ENCODE assay signal across 8 mouse cellular contexts in the genomic region with DNA sequence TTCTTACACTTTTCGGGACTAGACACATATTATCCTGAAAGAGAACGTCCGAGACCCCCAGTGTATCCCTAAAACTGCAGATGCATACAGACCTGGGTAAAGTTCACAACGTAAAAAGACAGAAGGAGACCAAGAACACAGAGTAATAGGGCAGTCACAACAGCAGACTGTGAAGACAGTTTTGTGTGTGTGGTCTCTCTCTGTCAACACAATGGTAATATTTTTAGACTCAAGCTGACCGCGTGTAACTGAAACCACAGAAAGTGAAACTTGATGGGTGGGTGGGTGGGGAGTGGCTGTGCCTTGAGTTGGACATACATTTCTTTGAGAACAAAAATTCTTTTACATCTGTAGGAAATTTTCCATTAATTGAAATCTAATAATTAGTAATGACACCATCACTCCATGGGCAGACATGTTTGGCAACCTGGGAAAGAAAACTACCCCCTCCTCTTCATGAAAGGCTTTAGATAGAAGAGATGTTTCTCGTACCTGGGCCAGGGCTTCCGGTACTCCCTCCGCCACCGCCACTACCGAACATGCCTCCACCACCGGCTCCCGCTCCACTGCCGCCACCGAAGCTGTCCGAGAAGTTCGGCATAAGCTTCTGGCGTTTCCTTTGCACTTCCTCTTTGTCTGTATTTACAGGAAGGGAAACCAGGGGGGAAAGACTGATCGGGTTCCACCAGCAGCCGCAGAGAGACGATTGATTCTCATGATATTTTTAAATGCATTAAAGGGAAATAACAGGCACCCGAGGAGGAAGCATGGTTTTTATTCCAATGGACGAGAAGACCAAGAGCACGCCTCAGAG.
DNase-seq lines count a peak whose midpoint lies in the region; ATAC-seq and TF ChIP-seq lines count a peak whose summit lies in the region.

No protein-coding gene starts in this region.

- no peaks in the 10 kb centered on the region for H3K9me3 ChIP-seq in G1E (replicated peaks)
- H3K9me3 ChIP-seq in liver, embryonic 16.5 days (replicated peaks; ENCODE audit: control insufficient read depth, low read length): no peaks in the 10 kb centered on the region
- no peaks in the 10 kb centered on the region for H3K9me3 ChIP-seq in forebrain, embryonic 11.5 days (ENCODE audit: control insufficient read depth, low read length)
- H3K9me3 ChIP-seq in hindbrain, embryonic 16.5 days (ENCODE audit: control insufficient read depth, low read length): no peaks in the 10 kb centered on the region

- no peaks in the 10 kb centered on the region; the same call in 1 of the 2 replicates for H3K27me3 ChIP-seq in G1E (ENCODE audit: insufficient read depth, low read length)
- H3K27me3 ChIP-seq in liver, embryonic 16.5 days (ENCODE audit: control insufficient read depth, insufficient read depth, low read depth, low read length): no peaks in the 10 kb centered on the region
- no peaks in the 10 kb centered on the region for H3K27me3 ChIP-seq in forebrain, embryonic 11.5 days (ENCODE audit: control insufficient read depth, insufficient read depth, low read length)
- H3K27me3 ChIP-seq in hindbrain, embryonic 16.5 days (replicated peaks; ENCODE audit: control insufficient read depth, insufficient read depth, low read length): no peaks in the 10 kb centered on the region

- H3K4me1 ChIP-seq in G1E (ENCODE audit: insufficient read depth, low read depth, low read length): peaks cover 32% of the 10 kb centered on the region
- peaks cover 12% of the 10 kb centered on the region for H3K4me1 ChIP-seq in liver, embryonic 16.5 days (ENCODE audit: control insufficient read depth, low read depth, low read length)
- H3K4me1 ChIP-seq in forebrain, embryonic 11.5 days (replicated peaks; ENCODE audit: control insufficient read depth, insufficient read depth, low read length): no peaks in the 10 kb centered on the region
- H3K4me1 ChIP-seq in hindbrain, embryonic 16.5 days (ENCODE audit: control insufficient read depth, insufficient read depth, low read depth, low read length): peaks cover 2% of the 10 kb centered on the region

- peak overlapping the region; percentile 44; the same call in 1 of the 2 replicates for H3K4me3 ChIP-seq in G1E (ENCODE audit: low read depth, low read length)
- H3K4me3 ChIP-seq in liver, embryonic 16.5 days (ENCODE audit: low read depth, low read length): peak overlapping the region; percentile 61
- H3K4me3 ChIP-seq in forebrain, embryonic 11.5 days (ENCODE audit: low read depth, low read length): no peak overlapping the region
- no peak overlapping the region for H3K4me3 ChIP-seq in hindbrain, embryonic 16.5 days (ENCODE audit: low read length)

- TF ChIP-seq CTCF in G1E (IDR thresholded peaks at IDR 0.05; ENCODE audit: low read depth, low read length): no peak

- 13% methylated on average over 24 of the region's 24 CpGs for WGBS in liver, embryonic 16.5 days (ENCODE audit: insufficient replicate concordance)
- WGBS in forebrain, embryonic 11.5 days: 92% methylated on average over 24 of the region's 24 CpGs
- 91% methylated on average over 24 of the region's 24 CpGs for WGBS in hindbrain, embryonic 16.5 days

- peaks cover 30% of the 10 kb centered on the region for H3K36me3 ChIP-seq in G1E (replicated peaks)
- no peaks in the 10 kb centered on the region for H3K36me3 ChIP-seq in liver, embryonic 16.5 days (ENCODE audit: control insufficient read depth, insufficient read depth)
- H3K36me3 ChIP-seq in forebrain, embryonic 11.5 days (ENCODE audit: control insufficient read depth, insufficient read depth, low read length): no peaks in the 10 kb centered on the region
- H3K36me3 ChIP-seq in hindbrain, embryonic 16.5 days (ENCODE audit: control insufficient read depth, insufficient read depth, low read length): peaks cover 10% of the 10 kb centered on the region

- no peak for DNase-seq in G1E (ENCODE audit: low spot score)
- DNase-seq in spleen, adult 18-20 months: peak; percentile 53 to 60
- DNase-seq in forebrain, embryonic 11.5 days (ENCODE audit: low spot score): no peak
- DNase-seq in cerebellum, adult 9-10 months: no peak
- DNase-seq in left cerebral cortex, adult 18-20 months (ENCODE audit: low spot score in 2 of 2): no peak

- H3K27ac ChIP-seq in liver, embryonic 16.5 days (ENCODE audit: low read length): peak overlapping the region; percentile 59
- no peak overlapping the region for H3K27ac ChIP-seq in forebrain, embryonic 11.5 days (ENCODE audit: low read depth, low read length)
- no peak overlapping the region for H3K27ac ChIP-seq in hindbrain, embryonic 16.5 days (ENCODE audit: low read depth, low read length)

- peak overlapping the region; percentile 69 for H3K4me2 ChIP-seq in liver, embryonic 16.5 days (ENCODE audit: low read depth, low read length)
- no peak overlapping the region for H3K4me2 ChIP-seq in forebrain, embryonic 11.5 days (ENCODE audit: low read depth, low read length, severe bottlenecking)
- H3K4me2 ChIP-seq in hindbrain, embryonic 16.5 days (ENCODE audit: low read length): no peak overlapping the region

- no peak for ATAC-seq in G1E (ENCODE audit: extremely low read depth, insufficient number of reproducible peaks, low FRiP score, poor library complexity, severe bottlenecking)
- ATAC-seq in granulocyte monocyte progenitor cell, adult 5-6 weeks (replicated peaks; ENCODE audit: poor library complexity, severe bottlenecking): peak; percentile 67
- peak; percentile 42; the same call in 1 of the 2 replicates for ATAC-seq in liver, embryonic 16.5 days (ENCODE audit: low read depth)
- ATAC-seq in forebrain, embryonic 11.5 days (replicated peaks; ENCODE audit: low FRiP score): no peak
- ATAC-seq in hindbrain, embryonic 16.5 days: no peak

- peak overlapping the region; percentile 59 for H3K9ac ChIP-seq in liver, embryonic 16.5 days (ENCODE audit: low read depth, low read length)
- no peak overlapping the region for H3K9ac ChIP-seq in forebrain, embryonic 11.5 days (ENCODE audit: low read length)
- H3K9ac ChIP-seq in hindbrain, embryonic 16.5 days (ENCODE audit: low read depth, low read length): no peak overlapping the region

Comparison
In these comparisons a context has a peak if more than half of its experiments do, and no peak if none do; other contexts are left out.
1. ATAC-seq: peak in granulocyte monocyte progenitor cell, adult 5-6 weeks (single experiment) and liver, embryonic 16.5 days (single experiment); none in G1E (single experiment), forebrain, embryonic 11.5 days (single experiment) and hindbrain, embryonic 16.5 days (single experiment).
2. DNase-seq: peak in spleen, adult 18-20 months (2 of 2); none in G1E (single experiment), forebrain, embryonic 11.5 days (single experiment), cerebellum, adult 9-10 months (single experiment) and left cerebral cortex, adult 18-20 months (0 of 2).
3. H3K4me3 ChIP-seq: peak in G1E (single experiment) and liver, embryonic 16.5 days (single experiment); none in forebrain, embryonic 11.5 days (single experiment) and hindbrain, embryonic 16.5 days (single experiment).